Mouse (Mus musculus) heart, adult 9 months (tissue): ENCODE results near the gene Ssbp2.

Experiments used
- DNase-seq, 2 experiments: peaks; one replicate each; pipeline ENCODE4 v3.0.0; 2022; ENCODE audit warnings: low spot score in 2 of 2

Gene Ssbp2

GRCm38 (mm10) chr13:91725130-91725529 is 265.0 kb downstream of the Ssbp2 start:
- DNase-seq, result no peak

GRCm38 (mm10) chr13:91727899-91728298 is 267.8 kb downstream of the Ssbp2 start:
- DNase-seq, result no peak

- no peak for DNase-seq
Measured at GRCm38 (mm10) chr13:91737191-91737590, 277.1 kb downstream of the Ssbp2 start.

- DNase-seq, result no peak
Measured at GRCm38 (mm10) chr13:91740851-91741250, 280.8 kb downstream of the Ssbp2 start.

GRCm38 (mm10) chr13:91741280-91742047 is 281.4 kb downstream of the Ssbp2 start, which contains the start of gene Acot12:
Acot12 (plus strand) TSS chr13:91741512.
- peak; percentile 10 to 32 for DNase-seq

- no peak for DNase-seq
Measured at GRCm38 (mm10) chr13:91743180-91743579, 283.1 kb downstream of the Ssbp2 start.

GRCm38 (mm10) chr13:91746470-91746869 is 286.4 kb downstream of the Ssbp2 start:
- DNase-seq, result no peak

GRCm38 (mm10) chr13:91748401-91748800 is 288.3 kb downstream of the Ssbp2 start:
- DNase-seq, result no peak

- no peak for DNase-seq
Measured at GRCm38 (mm10) chr13:91749981-91750380, 289.9 kb downstream of the Ssbp2 start.
